Mouse (Mus musculus) megakaryocyte-erythroid progenitor cell, adult 5-6 weeks (primary cell): ENCODE results near the gene Chka. TPM values are rescaled to one million over a fixed set of nuclear protein-coding genes. Genes with fewer than 3 reads are reported as not detected.

Experiments used
- ATAC-seq: replicated peaks from 2 replicates; pipeline ENCODE4 v1.8.0; 2016; ENCODE audit warnings: mild to moderate bottlenecking, inconsistent platforms; ENCODE audit not compliant: severe bottlenecking, poor library complexity, low FRiP score, low TSS enrichment
- total RNA-seq, 2 experiments: library from RNA; stranded (forward) in 1 of 2; stranded (reverse) in 1 of 2; fragments of 200-1000, 215-1000 nt in 1 of 2; fragments of >200 nt in 1 of 2; fragmentation: Nextera tagmentation in 1 of 2; gene quantifications; 2 replicates each; pipeline ENCODE4 v1.2.3; 2014 to 2017

Gene Chka
- total RNA-seq, 2 experiments from 2014 or later, result 23.5 to 26.0 TPM

- ATAC-seq, result no peak
These were observed 6.2 kb upstream of the Chka start for GRCm38 (mm10) chr19:3845339-3845738.

- no peak for ATAC-seq
These were observed 5.7 kb upstream of the Chka start for GRCm38 (mm10) chr19:3845803-3846406.

GRCm38 (mm10) chr19:3846676-3847604, 4.6 kb upstream of the Chka start:
- ATAC-seq, result no peak

- no peak for ATAC-seq
These were observed 3.9 kb upstream of the Chka start for GRCm38 (mm10) chr19:3847711-3848110.

GRCm38 (mm10) chr19:3848207-3848808, 3.3 kb upstream of the Chka start:
- no peak for ATAC-seq

- no peak for ATAC-seq
These were observed 2.3 kb upstream of the Chka start for GRCm38 (mm10) chr19:3849251-3849650.

- no peak for ATAC-seq
These were observed 1.5 kb upstream of the Chka start for GRCm38 (mm10) chr19:3850076-3850475.

- 0 out of 2 replicates have a peak, but pooled peaks have one; percentile 8 for ATAC-seq
These were observed 615 bp upstream of the Chka start for GRCm38 (mm10) chr19:3850847-3851469.

- ATAC-seq, result no peak
These were observed 557 bp downstream of the Chka start for GRCm38 (mm10) chr19:3851979-3852681.

- no peak for ATAC-seq
These were observed 1.5 kb downstream of the Chka start for GRCm38 (mm10) chr19:3853121-3853520.

GRCm38 (mm10) chr19:3853891-3854290, 2.3 kb downstream of the Chka start:
- ATAC-seq, result no peak

GRCm38 (mm10) chr19:3855091-3855490, 3.5 kb downstream of the Chka start:
- ATAC-seq, result no peak

GRCm38 (mm10) chr19:3855601-3856000, 4.0 kb downstream of the Chka start:
- no peak for ATAC-seq

- ATAC-seq, result no peak
These were observed 5.6 kb downstream of the Chka start for GRCm38 (mm10) chr19:3857220-3857619.

GRCm38 (mm10) chr19:3862713-3863112, 11.1 kb downstream of the Chka start:
- peak; percentile 61 for ATAC-seq

- ATAC-seq, result no peak
These were observed 13.4 kb downstream of the Chka start for GRCm38 (mm10) chr19:3864960-3865359.

- no peak for ATAC-seq
These were observed 16.7 kb downstream of the Chka start for GRCm38 (mm10) chr19:3868290-3868689.

- ATAC-seq, result no peak
These were observed 19.9 kb downstream of the Chka start for GRCm38 (mm10) chr19:3871468-3871867.

- no peak for ATAC-seq
These were observed 20.8 kb downstream of the Chka start for GRCm38 (mm10) chr19:3872373-3872772.
